Mouse (Mus musculus) bone marrow macrophage, adult 2 months (primary cell): ENCODE measurements around the gene Cadm1.

Experiments used
- CTCF ChIP-seq: IDR thresholded peaks from 2 replicates; pipeline ENCODE4 v1.5.1; 2012; ENCODE audit warnings: low read depth, mild to moderate bottlenecking, low read length, moderate library complexity
- POLR2A ChIP-seq: IDR thresholded peaks from 2 replicates; pipeline ENCODE4 v1.6.1; 2012; ENCODE audit warnings: mild to moderate bottlenecking, low read depth, low read length, borderline replicate concordance

DNA sequence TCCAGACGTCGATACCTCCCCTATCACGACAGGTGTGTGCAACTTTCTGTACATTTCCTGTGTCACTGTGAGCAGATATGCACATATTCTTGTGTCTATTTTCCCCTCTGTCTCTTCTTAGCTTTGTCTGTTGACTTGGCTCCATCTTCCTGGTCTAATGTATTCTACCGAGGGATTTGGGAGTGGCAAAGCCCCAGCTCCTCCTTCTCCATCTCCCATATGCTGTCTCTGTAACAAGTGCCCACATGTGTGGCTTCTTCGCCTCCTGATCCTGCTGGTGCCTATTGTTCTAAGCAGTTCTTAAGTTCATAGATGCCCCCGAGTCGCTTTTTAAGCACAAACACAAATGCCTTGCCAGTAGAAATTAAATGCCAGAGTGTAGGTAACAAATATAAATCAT, 223.2 kb downstream of the Cadm1 start:
- TF ChIP-seq POLR2A, result no peak
- no peak for TF ChIP-seq CTCF
